Mouse (Mus musculus): ENCODE results near the gene Hist1h4m. TPM values are rescaled to one million over a fixed set of nuclear protein-coding genes. Genes with fewer than 3 reads are reported as not detected.
"Not testable (repeated sequence)": the region's sequence is repeated elsewhere in the genome, so short reads cannot be mapped to it uniquely, and the experiment has no call there.

Gene Hist1h4m
- not detected in 2 replicates for polyA plus RNA-seq (2012; rRNA removed)

GRCm38 (mm10) chr13:21811539-21811938 is at the start of gene Hist1h4m:
TSS of gene Hist1h4m (plus strand) at chr13:21811746.
- DNase-seq (ENCODE audit: extremely low spot score in 1 of 2, low spot score in 1 of 2) = peak in 1 of 2 experiments; percentile 76

GRCm38 (mm10) chr13:21778814-21779766 is 32.5 kb upstream of the Hist1h4m start:
- peak; percentile 78 to 89 for DNase-seq (ENCODE audit: extremely low spot score in 1 of 2, low spot score in 1 of 2)

GRCm38 (mm10) chr13:21779767-21780731 is 31.5 kb upstream of the Hist1h4m start, which contains the start of gene Hist1h1b:
TSS of gene Hist1h1b (minus strand) at chr13:21780625.
- DNase-seq (ENCODE audit: extremely low spot score in 1 of 2, low spot score in 1 of 2) = peak; percentile 26 to 74

GRCm38 (mm10) chr13:21781021-21781555 is 30.5 kb upstream of the Hist1h4m start:
- DNase-seq (ENCODE audit: extremely low spot score in 1 of 2, low spot score in 1 of 2) = no peak

- DNase-seq (ENCODE audit: extremely low spot score in 1 of 2, low spot score in 1 of 2) = no peak
These were observed 29.9 kb upstream of the Hist1h4m start for GRCm38 (mm10) chr13:21781639-21782038.

GRCm38 (mm10) chr13:21782361-21783254 is 28.9 kb upstream of the Hist1h4m start:
- peak in 1 of 2 experiments; percentile 17 for DNase-seq (ENCODE audit: extremely low spot score in 1 of 2, low spot score in 1 of 2)

- peak; percentile 77 to 93 for DNase-seq (ENCODE audit: extremely low spot score in 1 of 2, low spot score in 1 of 2)
These were observed 28.3 kb upstream of the Hist1h4m start, which contains the start of gene Hist1h3i for GRCm38 (mm10) chr13:21783255-21783617. TSS of gene Hist1h3i (minus strand) at chr13:21783370.

GRCm38 (mm10) chr13:21783734-21784161 is 27.8 kb upstream of the Hist1h4m start:
- peak in 1 of 2 experiments; percentile 63 for DNase-seq (ENCODE audit: extremely low spot score in 1 of 2, low spot score in 1 of 2)

- DNase-seq (ENCODE audit: extremely low spot score in 1 of 2, low spot score in 1 of 2) = no peak
These were observed 27.2 kb upstream of the Hist1h4m start for GRCm38 (mm10) chr13:21784311-21784710.

- no peak for DNase-seq (ENCODE audit: extremely low spot score in 1 of 2, low spot score in 1 of 2)
These were observed 25.2 kb upstream of the Hist1h4m start for GRCm38 (mm10) chr13:21786189-21786898.

GRCm38 (mm10) chr13:21786899-21787629 is 24.5 kb upstream of the Hist1h4m start, which contains the start of the genes Hist1h2an and Hist1h2bp:
TSS of gene Hist1h2an (minus strand) at chr13:21787218.
TSS of gene Hist1h2bp (plus strand) at chr13:21787461.
- DNase-seq (ENCODE audit: extremely low spot score in 1 of 2, low spot score in 1 of 2) = peak; percentile 94 to 99

GRCm38 (mm10) chr13:21787760-21788593 is 23.6 kb upstream of the Hist1h4m start:
- no peak for DNase-seq (ENCODE audit: extremely low spot score in 1 of 2, low spot score in 1 of 2)

GRCm38 (mm10) chr13:21789925-21790324 is 21.6 kb upstream of the Hist1h4m start:
- no peak for DNase-seq (ENCODE audit: extremely low spot score in 1 of 2, low spot score in 1 of 2)

GRCm38 (mm10) chr13:21790601-21791283 is 20.8 kb upstream of the Hist1h4m start:
- DNase-seq (ENCODE audit: extremely low spot score in 1 of 2, low spot score in 1 of 2) = no peak

- DNase-seq (ENCODE audit: extremely low spot score in 1 of 2, low spot score in 1 of 2) = peak in 1 of 2 experiments; percentile 28
These were observed 16.0 kb upstream of the Hist1h4m start for GRCm38 (mm10) chr13:21795584-21795983.

GRCm38 (mm10) chr13:21797163-21797562 is 14.4 kb upstream of the Hist1h4m start:
- not testable (repeated sequence) for DNase-seq (ENCODE audit: extremely low spot score in 1 of 2, low spot score in 1 of 2)

Measured in frontal cortex, adult 2 months (tissue).